In the genomic region with DNA sequence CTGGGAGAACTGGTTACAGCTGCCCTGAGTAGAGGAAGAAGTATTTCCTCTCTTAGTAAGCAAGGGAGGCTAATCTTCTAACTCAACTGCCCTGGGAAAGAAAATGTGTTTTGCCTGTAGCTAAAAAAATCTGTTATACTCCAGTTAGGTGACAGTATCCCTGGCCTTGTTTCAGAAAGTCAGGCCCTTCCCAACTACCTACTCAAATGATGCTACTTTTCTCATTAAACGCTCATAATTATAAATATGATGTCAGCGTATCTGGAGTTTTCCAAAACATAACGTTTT, we compare ENCODE assay signal across 11 mouse cellular contexts. TPM values are rescaled to one million over a fixed set of nuclear protein-coding genes. Genes with fewer than 3 reads are reported as not detected.
DNase-seq lines count a peak whose midpoint lies in the region; ATAC-seq and TF ChIP-seq lines count a peak whose summit lies in the region.
"Had no signal": no experiment of that assay in that cellular context is flagged by ENCODE, and none has a peak within 500 bp of the region (broad histone marks: within the 10 kb centered on the region; RNA-seq: fewer than 3 reads in every experiment).

Gene Gpr1 (minus strand): TSS at position 273 of the 288 bp plus-strand sequence.

- H3K4me3 ChIP-seq in heart, embryonic 15.5 days: 0 out of 2 replicates have a peak within 1 kb of the TSS, but pooled peaks have one; percentile 3
- peak within 1 kb of the TSS; percentile 40 for H3K4me3 ChIP-seq in cortical plate, adult 2 months (ENCODE audit: insufficient read depth, low read length)
- H3K4me3 ChIP-seq in hindbrain, embryonic 10.5 days: peak within 1 kb of the TSS; percentile 35
- H3K4me3 ChIP-seq in midbrain, embryonic 14.5 days (replicated peaks; ENCODE audit: low read depth, low read length): peak within 1 kb of the TSS; percentile 15; the same call in 1 of the 2 replicates
- H3K4me3 ChIP-seq in thymus, adult 2 months (ENCODE audit: control insufficient read depth, insufficient read depth, low read length): no peak within 1 kb of the TSS

- no peak for ATAC-seq in heart, embryonic 15.5 days (replicated peaks; ENCODE audit: insufficient number of reproducible peaks, insufficient read depth, low FRiP score, low read depth)
- ATAC-seq in midbrain, embryonic 14.5 days (ENCODE audit: low FRiP score, low TSS enrichment): no peak
- no peak for ATAC-seq in CD4-positive, CD25-positive, alpha-beta regulatory T cell, adult 4 months

- H3K9me3 ChIP-seq in heart, embryonic 15.5 days (replicated peaks): no peaks in the 10 kb centered on the region
- peaks cover under 1% of the 10 kb centered on the region; the same call in 1 of the 2 replicates for H3K9me3 ChIP-seq in hindbrain, embryonic 10.5 days
- H3K9me3 ChIP-seq in midbrain, embryonic 14.5 days (ENCODE audit: control insufficient read depth, low read length): no peaks in the 10 kb centered on the region

- H3K36me3 ChIP-seq in heart, embryonic 15.5 days: no peaks in the 10 kb centered on the region
- no peaks in the 10 kb centered on the region for H3K36me3 ChIP-seq in hindbrain, embryonic 10.5 days
- no peaks in the 10 kb centered on the region for H3K36me3 ChIP-seq in midbrain, embryonic 14.5 days (ENCODE audit: control insufficient read depth, insufficient read depth, low read length)
- H3K36me3 ChIP-seq in thymus, adult 2 months (ENCODE audit: control insufficient read depth, insufficient read depth, low read length): no peaks in the 10 kb centered on the region

- no peak within 1 kb of the TSS for H3K27ac ChIP-seq in heart, embryonic 15.5 days
- no peak within 1 kb of the TSS for H3K27ac ChIP-seq in cortical plate, adult 2 months (ENCODE audit: insufficient read depth, low read length)
- H3K27ac ChIP-seq in hindbrain, embryonic 10.5 days: peak within 1 kb of the TSS; percentile 72
- peak within 1 kb of the TSS; percentile 78 for H3K27ac ChIP-seq in midbrain, embryonic 14.5 days (replicated peaks; ENCODE audit: low read depth, low read length)
- no peak within 1 kb of the TSS for H3K27ac ChIP-seq in thymus, adult 2 months (ENCODE audit: control insufficient read depth, insufficient read depth, low read length)

- no peak for DNase-seq in heart, adult 8-10 months (ENCODE audit: low spot score)
- no peak for DNase-seq in hindbrain, embryonic 10.5 days (ENCODE audit: low spot score)
- no peak for DNase-seq in midbrain, embryonic 14.5 days
- DNase-seq in thymus, adult 2 months: no peak
- DNase-seq in urinary bladder, adult 18-20 months (ENCODE audit: low spot score in 2 of 2): no peak
- DNase-seq: cerebellum, postnatal 14 days had no signal

- no peak for TF ChIP-seq CTCF in cortical plate, adult 2 months (IDR thresholded peaks at IDR 0.05; ENCODE audit: extremely low read depth, insufficient read depth, low read length)
- no peak for TF ChIP-seq CTCF in thymus, adult 2 months (IDR thresholded peaks at IDR 0.05; ENCODE audit: borderline replicate concordance, control insufficient read depth, extremely low read depth, insufficient read depth, low read length, poor library complexity)

- 0 out of 2 replicates have a peak, but pooled peaks cover 2% of the 10 kb centered on the region for H3K4me1 ChIP-seq in heart, embryonic 15.5 days (replicated peaks)
- no peaks in the 10 kb centered on the region for H3K4me1 ChIP-seq in cortical plate, adult 2 months (ENCODE audit: control insufficient read depth, insufficient read depth, low read length)
- peaks cover 10% of the 10 kb centered on the region for H3K4me1 ChIP-seq in hindbrain, embryonic 10.5 days (replicated peaks)
- peaks cover 12% of the 10 kb centered on the region for H3K4me1 ChIP-seq in midbrain, embryonic 14.5 days (ENCODE audit: control insufficient read depth, insufficient read depth, low read length)
- H3K4me1 ChIP-seq in thymus, adult 2 months (replicated peaks; ENCODE audit: control insufficient read depth, insufficient read depth, low read length): no peaks in the 10 kb centered on the region

- peak within 1 kb of the TSS; percentile 41 for H3K4me2 ChIP-seq in heart, embryonic 15.5 days
- H3K4me2 ChIP-seq in midbrain, embryonic 14.5 days (ENCODE audit: low read length): peak within 1 kb of the TSS; percentile 47

- H3K27me3 ChIP-seq in heart, embryonic 15.5 days: no peaks in the 10 kb centered on the region
- 0 out of 2 replicates have a peak, but pooled peaks cover 5% of the 10 kb centered on the region for H3K27me3 ChIP-seq in hindbrain, embryonic 10.5 days (ENCODE audit: insufficient read depth, poor library complexity, severe bottlenecking)
- H3K27me3 ChIP-seq in midbrain, embryonic 14.5 days (ENCODE audit: control insufficient read depth, insufficient read depth, low read length): no peaks in the 10 kb centered on the region
- no peaks in the 10 kb centered on the region for H3K27me3 ChIP-seq in thymus, adult 2 months (ENCODE audit: control insufficient read depth, insufficient read depth, low read length)
- H3K27me3 ChIP-seq: CH12.LX had no signal

- TF ChIP-seq POLR2A in cortical plate, adult 2 months (IDR thresholded peaks at IDR 0.05; ENCODE audit: extremely low read depth, insufficient read depth, low read length): no peak
- no peak for TF ChIP-seq POLR2A in thymus, adult 2 months (IDR thresholded peaks at IDR 0.05; ENCODE audit: control insufficient read depth, extremely low read depth, insufficient read depth, low read length, poor library complexity)

- no peak within 1 kb of the TSS for H3K9ac ChIP-seq in heart, embryonic 15.5 days
- H3K9ac ChIP-seq in midbrain, embryonic 14.5 days (replicated peaks; ENCODE audit: low read length): peak within 1 kb of the TSS; percentile 40; the same call in 1 of the 2 replicates

- WGBS in heart, embryonic 15.5 days: 42% methylated on average over 3 of the region's 3 CpGs
- 34% methylated on average over 3 of the region's 3 CpGs for WGBS in hindbrain, embryonic 10.5 days
- WGBS in midbrain, embryonic 14.5 days: 34% methylated on average over 3 of the region's 3 CpGs
- WGBS in thymus, adult 2 months: 55% methylated on average over 3 of the region's 3 CpGs

RNA-seq across cellular contexts. Expression of gene Gpr1, which starts in this region (rescaled TPM):
- polyA plus RNA-seq in heart, embryonic 15.5 days (2015; fragmentation: Nextera tagmentation; extraction: Ambion mirVana): 0.11 and 0.14 TPM in 2 replicates
- total RNA-seq in heart, adult 8-10 months (2022): under 1 TPM; 0.25 to 0.55 (median 0.40) TPM
- polyA plus RNA-seq in cortical plate, adult 2 months (2012; rRNA removed): 1.2 and 1.5 TPM in 2 replicates
- 0.19 and 0.26 TPM in 2 replicates for polyA plus RNA-seq in hindbrain, embryonic 10.5 days (2016; fragmentation: Nextera tagmentation; extraction: Ambion mirVana)
- 0.69 and 0.71 TPM in 2 replicates for polyA plus RNA-seq in midbrain, embryonic 14.5 days (2014; fragmentation: Nextera tagmentation; extraction: Ambion mirVana)
- 0.57 and 1.0 TPM in 2 replicates for polyA plus RNA-seq in thymus, adult 2 months (2012; rRNA removed)
- not detected for polyA plus RNA-seq in CD4-positive, CD25-positive, alpha-beta regulatory T cell, adult 4 months (2017; shearing (Covaris generic))
- total RNA-seq: CH12.LX; monocyte, adult 5-6 weeks had no signal

Comparison
In these comparisons a context has a peak if more than half of its experiments do, and no peak if none do; other contexts are left out.
1. H3K27ac ChIP-seq: peak in hindbrain, embryonic 10.5 days (single experiment) and midbrain, embryonic 14.5 days (single experiment); none in heart, embryonic 15.5 days (single experiment), cortical plate, adult 2 months (single experiment) and thymus, adult 2 months (single experiment).